Mouse (Mus musculus) c-Kit-positive CD71-positive TER-119-negative erythroid progenitor cells, embryonic 14.5 days (primary cell): ENCODE results near the gene Cttnbp2.

Source experiments
- DNase-seq: peaks from one replicate; pipeline ENCODE4 v3.0.0-alpha.2; 2013; ENCODE audit warnings: low read depth

The Cttnbp2 gene

DNA sequence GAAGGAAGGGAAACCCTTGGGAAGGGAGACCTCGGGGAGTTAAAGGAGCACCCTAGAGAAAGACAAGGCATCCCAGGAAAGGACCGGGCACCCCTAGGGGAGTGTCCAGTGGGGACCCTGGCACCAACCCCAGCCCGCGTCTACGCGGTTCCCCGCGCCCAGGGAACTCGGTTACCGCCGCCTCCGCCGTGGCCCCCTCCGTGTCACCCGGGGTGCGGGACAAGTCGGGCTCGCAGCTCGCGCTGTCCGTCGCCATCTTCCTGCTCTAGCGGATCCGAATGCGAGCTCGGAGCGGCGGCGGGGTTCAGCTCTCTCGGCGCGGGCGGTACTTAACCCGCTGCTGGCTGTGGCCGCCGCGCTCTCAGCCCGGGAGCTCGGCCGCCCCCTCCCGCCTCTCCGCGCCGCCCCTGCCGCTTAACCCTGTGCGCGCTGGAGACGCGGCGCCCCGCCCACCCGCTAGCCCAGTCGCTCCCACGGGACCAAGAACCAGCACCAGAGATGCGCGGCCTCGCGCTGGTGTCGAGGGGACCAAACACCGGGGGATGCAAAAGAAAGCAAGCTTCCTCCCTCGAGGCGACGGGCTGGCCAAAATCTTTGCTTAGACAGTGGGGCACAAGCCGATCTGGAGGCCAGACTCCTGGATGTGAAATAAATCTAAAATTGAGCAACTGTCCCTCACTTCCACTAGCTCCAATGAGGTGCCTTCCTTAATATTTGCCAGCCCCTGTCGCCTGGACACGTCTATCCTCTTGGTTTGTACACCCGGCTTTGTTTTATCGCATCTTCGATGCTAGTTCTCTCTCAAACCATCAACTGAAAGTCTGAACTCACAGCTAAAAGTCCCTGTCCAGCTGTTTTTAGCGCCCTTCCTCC, at the start of gene Cttnbp2:
Gene Cttnbp2, minus strand, starts transcription at position 364 of the 873 bp plus-strand sequence.
- DNase-seq = no peak

- DNase-seq = no peak
These were observed 44.4 kb upstream of the Cttnbp2 start for GRCm38 (mm10) chr6:18559019-18559418.

DNA sequence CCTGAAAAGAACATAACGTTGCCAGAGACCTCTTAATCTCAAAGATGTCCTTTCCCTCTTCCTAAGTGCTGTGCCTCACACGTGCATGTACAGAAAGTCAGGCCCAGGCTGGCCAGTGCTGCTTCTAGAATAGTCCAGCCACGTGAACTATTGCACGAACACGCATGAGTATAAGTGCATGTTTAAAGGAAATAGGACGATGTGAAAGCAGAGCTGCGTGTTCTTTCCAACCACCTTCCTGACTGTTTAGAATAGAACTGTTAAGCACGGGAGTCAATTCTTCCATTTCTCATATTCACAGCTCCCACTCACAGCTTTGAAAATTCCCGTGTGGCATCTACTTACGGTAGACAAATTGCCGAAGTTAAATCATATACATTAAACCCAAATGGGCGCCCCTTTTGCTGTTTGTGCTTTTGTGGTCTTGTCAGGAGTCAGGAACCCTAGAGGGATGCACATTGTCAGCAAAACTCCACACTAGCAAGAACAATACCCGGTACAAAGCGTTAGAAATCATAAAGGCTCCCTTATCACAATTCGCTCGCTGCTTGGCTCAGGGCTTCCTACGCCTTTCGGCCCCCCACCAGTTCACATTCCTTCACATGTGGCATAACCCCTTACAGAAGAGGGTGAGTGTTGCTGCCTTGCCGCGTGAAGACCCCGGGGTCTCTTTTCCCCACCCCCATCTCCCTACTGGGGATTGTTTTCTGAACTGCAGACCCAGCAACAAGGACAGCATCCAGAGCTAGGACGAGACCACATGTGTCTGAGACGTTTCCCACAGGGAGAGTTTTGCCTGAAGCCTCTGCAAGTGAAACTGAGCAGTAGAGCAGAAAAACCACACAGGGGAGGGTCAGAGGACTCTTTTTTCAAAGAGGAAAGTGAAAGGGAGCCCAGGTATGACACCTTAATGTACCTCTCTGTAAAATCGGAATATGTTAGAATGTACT, 33.1 kb upstream of the Cttnbp2 start:
- DNase-seq = no peak

GRCm38 (mm10) chr6:18543878-18544277, 29.2 kb upstream of the Cttnbp2 start:
- DNase-seq = no peak

- DNase-seq = no peak
These were observed 25.8 kb upstream of the Cttnbp2 start for GRCm38 (mm10) chr6:18540396-18540795.

- DNase-seq = no peak
These were observed 15.8 kb upstream of the Cttnbp2 start for GRCm38 (mm10) chr6:18530394-18530793.

GRCm38 (mm10) chr6:18517626-18518025, 3.0 kb upstream of the Cttnbp2 start:
- DNase-seq = no peak

GRCm38 (mm10) chr6:18513611-18514473, 801 bp downstream of the Cttnbp2 start:
- DNase-seq = no peak

- DNase-seq = no peak
These were observed 2.8 kb downstream of the Cttnbp2 start for GRCm38 (mm10) chr6:18511886-18512285.

DNA sequence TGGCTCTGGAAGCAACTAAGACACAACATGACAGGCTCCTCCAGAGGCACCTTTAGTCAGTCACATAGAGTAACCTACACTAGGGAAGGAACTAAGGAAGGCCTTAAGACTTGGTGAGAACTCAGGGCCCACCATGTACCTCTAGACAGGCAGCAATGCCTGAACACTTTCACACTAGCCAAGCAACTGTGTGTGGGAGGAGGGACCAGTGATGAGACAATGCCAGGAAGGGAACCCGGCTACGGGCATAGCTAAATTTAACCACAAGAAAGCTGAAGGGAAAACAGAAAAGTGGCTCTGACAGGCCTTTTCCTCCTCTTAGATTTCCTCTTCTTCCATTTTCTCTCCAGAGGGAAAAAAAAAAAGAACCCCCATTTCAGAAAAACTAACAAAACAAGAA, 6.6 kb downstream of the Cttnbp2 start:
- no peak for DNase-seq

DNA sequence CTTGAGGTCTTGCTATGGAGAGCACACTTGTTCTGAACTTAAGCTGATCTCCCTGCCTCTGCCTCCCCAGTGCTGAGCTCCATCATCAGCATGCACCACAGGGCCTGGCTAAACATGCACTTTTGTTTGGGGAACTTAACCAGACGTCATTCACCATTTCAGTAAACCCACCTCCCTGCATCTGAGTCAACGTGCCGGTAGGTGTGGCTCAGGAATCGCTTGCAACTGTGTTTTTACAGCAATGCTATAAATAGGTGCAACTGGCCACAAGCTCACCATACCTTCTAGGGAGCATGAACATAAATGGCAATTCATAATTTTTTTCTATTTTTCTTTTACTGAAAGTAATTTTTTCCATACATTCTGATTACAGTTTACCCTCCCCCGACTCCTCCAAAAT, 14.8 kb downstream of the Cttnbp2 start:
- no peak for DNase-seq

DNA sequence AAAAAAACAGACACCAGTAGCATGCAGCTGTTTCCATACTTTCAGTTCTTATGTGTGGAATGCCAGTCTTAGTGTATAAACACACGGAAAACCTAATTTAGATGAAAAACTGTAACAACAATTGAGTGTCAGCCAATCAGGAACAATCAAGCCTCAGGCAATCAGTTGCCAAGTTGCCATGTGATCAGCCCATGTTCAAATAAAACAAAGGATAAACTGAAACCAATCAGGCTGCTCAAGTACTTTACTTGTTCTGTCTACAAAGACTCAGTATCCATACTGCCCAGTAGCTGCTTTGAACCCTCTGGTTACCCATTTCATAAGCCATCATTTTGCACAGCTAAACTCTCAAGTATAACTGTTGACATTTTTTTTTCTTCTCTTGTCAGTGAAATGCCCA, 21.7 kb downstream of the Cttnbp2 start:
- no peak for DNase-seq

DNA sequence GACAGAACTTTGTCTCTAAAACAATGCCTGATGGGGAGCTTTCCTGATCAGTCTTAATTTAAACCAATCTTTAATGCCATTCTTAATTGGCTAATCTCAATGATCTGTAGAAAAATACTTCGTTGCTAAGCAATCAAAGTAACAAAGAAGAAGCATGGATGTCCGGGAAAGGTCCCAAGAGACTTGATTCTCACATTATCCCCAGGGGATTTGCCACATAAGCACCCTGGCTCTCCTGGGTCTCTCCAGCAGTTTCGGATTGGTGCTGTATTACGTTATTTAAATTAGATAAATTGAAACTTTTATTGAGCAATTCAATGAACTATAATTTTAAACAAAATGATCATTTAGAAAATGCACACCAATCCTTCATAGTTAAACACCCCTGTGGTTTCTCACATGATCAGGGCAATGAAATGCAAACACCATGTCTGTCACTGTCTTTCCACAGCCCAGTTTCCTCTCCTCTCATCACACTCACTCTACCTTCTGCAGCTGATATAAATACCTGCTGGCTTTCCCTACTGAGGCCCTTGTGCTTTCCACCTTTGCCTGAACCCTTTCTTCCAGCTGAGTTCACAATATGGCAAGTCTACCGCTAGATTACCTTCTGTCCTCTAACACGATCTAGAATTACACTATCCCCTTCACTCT, 22.3 kb downstream of the Cttnbp2 start:
- DNase-seq = no peak

DNA sequence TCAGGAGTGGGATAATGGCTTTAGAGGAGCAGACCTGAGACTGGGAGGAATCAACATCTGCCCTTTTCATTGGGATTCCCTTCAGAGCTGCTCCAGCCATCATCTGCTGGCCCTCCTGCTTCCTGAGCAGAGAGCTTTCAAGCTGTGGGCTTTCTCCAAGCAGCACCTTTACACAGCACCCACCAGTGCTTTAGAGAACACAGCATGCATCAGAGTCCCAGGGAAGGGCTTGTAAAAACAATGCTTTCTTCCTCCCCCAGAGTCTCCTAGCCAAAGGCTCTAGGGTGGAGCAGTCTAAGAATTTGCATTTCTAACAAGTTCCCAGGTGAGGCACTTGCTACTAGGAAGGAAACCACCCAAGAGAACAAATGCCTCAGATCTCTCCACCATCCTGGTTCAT, 29.6 kb downstream of the Cttnbp2 start:
- DNase-seq = no peak

- DNase-seq = no peak
These were observed 30.6 kb downstream of the Cttnbp2 start for GRCm38 (mm10) chr6:18484061-18484460.

DNA sequence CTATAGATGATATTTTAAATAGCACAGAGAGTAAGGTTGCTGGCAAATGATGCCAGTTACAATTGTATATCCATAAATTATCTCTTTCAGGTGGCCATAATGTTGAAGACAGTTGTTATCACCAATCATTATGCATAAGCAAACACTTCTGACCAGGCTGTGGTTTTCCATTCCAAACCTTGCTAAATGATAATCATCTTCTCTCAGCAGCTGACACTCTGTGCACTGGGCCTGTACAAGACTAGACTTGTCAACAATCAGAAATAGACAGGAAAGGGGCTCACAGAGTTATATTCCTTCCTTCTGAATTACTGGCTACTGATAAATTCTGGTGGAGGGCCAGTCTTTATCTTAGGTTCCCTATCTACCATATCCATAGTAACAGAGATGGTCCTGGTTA, 32.1 kb downstream of the Cttnbp2 start:
- DNase-seq = no peak

DNA sequence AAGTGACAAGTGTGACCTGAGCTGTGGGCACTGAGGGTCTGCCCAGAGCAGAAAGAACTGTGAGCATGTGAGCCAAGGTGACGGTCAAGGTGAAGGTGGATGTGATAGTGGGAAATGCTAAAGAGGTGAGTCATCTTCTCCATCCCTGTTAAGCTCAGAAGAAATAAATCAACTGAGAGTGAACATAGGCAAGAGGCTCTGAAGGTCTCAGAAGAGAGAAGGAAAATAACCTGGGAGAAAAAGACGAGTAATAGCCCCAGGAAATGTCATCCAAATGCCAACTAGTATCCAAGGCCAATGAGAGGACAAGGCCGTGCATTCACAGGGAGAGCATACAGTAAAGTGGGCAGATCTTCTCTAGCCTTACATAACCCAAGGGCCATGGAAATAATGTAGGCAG, 32.9 kb downstream of the Cttnbp2 start:
- DNase-seq = no peak

DNA sequence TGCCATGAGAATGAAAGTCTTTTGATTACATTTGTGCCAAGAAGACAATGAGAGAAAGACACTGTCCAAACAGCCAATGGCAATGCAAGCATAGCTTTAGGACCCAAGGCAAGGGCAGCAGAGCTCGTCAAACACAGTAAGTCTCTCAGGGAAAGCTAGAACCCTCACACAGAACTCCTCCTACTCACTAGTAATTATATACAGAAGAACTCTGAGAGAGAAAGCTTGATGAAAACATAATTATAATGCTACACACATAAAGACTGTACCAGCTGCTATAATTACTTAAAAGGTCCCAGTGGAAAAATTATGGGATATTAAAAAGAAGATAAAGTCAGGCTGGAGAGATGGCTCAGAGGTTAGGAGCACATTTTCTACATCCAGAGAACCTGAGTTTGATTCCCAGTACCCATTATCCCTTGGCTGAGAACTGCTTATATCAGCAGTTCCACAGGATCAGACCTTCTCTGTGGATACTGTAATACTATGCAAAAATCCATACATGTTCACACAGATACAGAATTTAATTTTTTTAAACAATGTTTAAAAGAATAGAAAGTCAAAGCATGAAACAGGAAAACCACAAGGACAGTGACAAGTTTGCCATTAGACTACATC, 37.2 kb downstream of the Cttnbp2 start:
- no peak for DNase-seq

DNA sequence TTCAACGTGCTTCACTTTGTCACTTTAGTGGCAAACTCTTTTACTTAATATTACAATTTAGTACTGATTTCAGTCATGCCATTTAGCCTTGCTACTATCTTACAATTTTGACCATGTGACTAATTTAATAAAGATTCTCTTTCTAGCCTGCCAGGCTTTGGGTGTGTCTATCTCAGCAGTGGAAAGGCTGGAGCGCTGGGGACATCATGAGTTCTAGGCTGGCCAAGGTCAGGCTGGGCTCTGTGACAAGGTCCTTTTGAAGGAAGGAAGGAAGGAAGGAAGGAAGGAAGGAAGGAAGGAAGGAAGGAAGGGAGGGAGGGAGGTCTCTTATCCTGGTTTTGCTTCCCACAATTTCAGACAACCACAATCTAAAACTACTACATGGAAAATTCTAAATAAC, 39.7 kb downstream of the Cttnbp2 start:
- no peak for DNase-seq

DNA sequence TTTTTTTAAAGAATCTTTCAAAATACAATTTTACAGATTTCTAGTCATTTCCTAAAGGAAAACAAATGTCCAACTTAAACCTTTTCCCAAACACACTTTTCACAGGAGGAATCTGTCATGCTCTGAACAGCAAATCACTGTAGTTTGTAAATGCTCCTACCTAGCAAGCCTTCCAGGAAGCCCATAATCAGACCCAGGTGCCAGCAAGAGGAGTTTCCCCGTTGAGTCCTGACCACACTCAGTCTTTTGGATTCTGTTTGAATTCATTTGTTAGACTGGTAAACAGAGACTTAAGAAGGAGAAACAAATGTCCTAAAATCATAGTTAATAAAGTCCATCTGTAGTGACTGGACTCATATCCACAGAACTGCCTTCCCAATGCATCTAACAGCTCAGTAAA, 40.1 kb downstream of the Cttnbp2 start:
- no peak for DNase-seq

GRCm38 (mm10) chr6:18469206-18469605, 45.4 kb downstream of the Cttnbp2 start:
- no peak for DNase-seq
